Mouse (Mus musculus) liver, embryonic 14.5 days (tissue): ENCODE data around the gene Wdr81.

ENCODE experiments used
- CTCF ChIP-seq: IDR thresholded peaks from 2 replicates; pipeline ENCODE4 v1.5.1; 2016; ENCODE audit warnings: antibody characterized with exemption, low read depth, control low read depth
- EP300 ChIP-seq: IDR thresholded peaks from 2 replicates; pipeline ENCODE4 v1.6.1; 2016; ENCODE audit warnings: antibody characterized with exemption, low read depth

- TF ChIP-seq CTCF (no peak), EP300 (no peak)
These were observed 33.0 kb upstream of the Wdr81 start for GRCm38 (mm10) chr11:75487496-75487895.
